Mouse (Mus musculus): ENCODE data around the gene Urb1. TPM values are rescaled to one million over a fixed set of nuclear protein-coding genes. Genes with fewer than 3 reads are reported as not detected.
A peak's percentile ranks its signal among the peaks of the same experiment; 100 is the strongest.

Gene Urb1
- polyA plus RNA-seq, 1 experiment from 2014 or later = 7.5 TPM

GRCm38 (mm10) chr16:90845038-90845437 is 34.8 kb upstream of the Urb1 start:
- 53% methylated on average over 6 of the region's 6 CpGs for WGBS
- Histone ChIP-seq H3K27me3 (ENCODE audit: control insufficient read depth, insufficient read depth, low read depth, low read length) (no peaks in the 10 kb centered on the region), H3K4me2 (ENCODE audit: low read length) (no peak overlapping the region), H3K4me3 (ENCODE audit: low read depth, low read length) (no peak overlapping the region), H3K9me3 (replicated peaks; ENCODE audit: control insufficient read depth, low read length, poor library complexity, severe bottlenecking) (no peaks in the 10 kb centered on the region; the same call in 1 of the 2 replicates), H3K9ac (ENCODE audit: low read depth, low read length) (no peak overlapping the region), H3K4me1 (ENCODE audit: control insufficient read depth, insufficient read depth, low read length) (peaks cover 7% of the 10 kb centered on the region; the same call in 1 of the 2 replicates), H3K27ac (ENCODE audit: low read length) (0 out of 2 replicates have a peak overlapping the region, but pooled peaks have one; percentile 19), H3K36me3 (ENCODE audit: control insufficient read depth, insufficient read depth, low read length) (no peaks in the 10 kb centered on the region)
- no peak for ATAC-seq

- Histone ChIP-seq H3K4me3 (ENCODE audit: low read depth, low read length) (no peak overlapping the region), H3K4me1 (ENCODE audit: control insufficient read depth, insufficient read depth, low read length) (peaks cover 7% of the 10 kb centered on the region; the same call in 1 of the 2 replicates), H3K4me2 (ENCODE audit: low read length) (peak overlapping the region; percentile 6; the same call in 1 of the 2 replicates), H3K27me3 (ENCODE audit: control insufficient read depth, insufficient read depth, low read depth, low read length) (no peaks in the 10 kb centered on the region), H3K36me3 (ENCODE audit: control insufficient read depth, insufficient read depth, low read length) (no peaks in the 10 kb centered on the region), H3K27ac (ENCODE audit: low read length) (no peak overlapping the region), H3K9me3 (replicated peaks; ENCODE audit: control insufficient read depth, low read length, poor library complexity, severe bottlenecking) (no peaks in the 10 kb centered on the region; the same call in 1 of the 2 replicates), H3K9ac (ENCODE audit: low read depth, low read length) (no peak overlapping the region)
- peak; percentile 52; the same call in 1 of the 2 replicates for ATAC-seq
- WGBS = 10% methylated on average over 9 of the region's 9 CpGs
Observed at GRCm38 (mm10) chr16:90842164-90842563, 32.0 kb upstream of the Urb1 start.

- no peak for ATAC-seq
- 60% methylated on average over 8 of the region's 8 CpGs for WGBS
- H3K4me3 ChIP-seq (ENCODE audit: low read depth, low read length) = no peak overlapping the region
- peaks cover 2% of the 10 kb centered on the region; the same call in 1 of the 2 replicates for H3K27me3 ChIP-seq (ENCODE audit: control insufficient read depth, insufficient read depth, low read depth, low read length)
- peaks cover under 1% of the 10 kb centered on the region; the same call in 1 of the 2 replicates for H3K4me1 ChIP-seq (ENCODE audit: control insufficient read depth, insufficient read depth, low read length)
- no peak overlapping the region for H3K27ac ChIP-seq (ENCODE audit: low read length)
- H3K36me3 ChIP-seq (ENCODE audit: control insufficient read depth, insufficient read depth, low read length) = no peaks in the 10 kb centered on the region; the same call in 1 of the 2 replicates
- H3K9ac ChIP-seq (ENCODE audit: low read depth, low read length) = no peak overlapping the region
- H3K9me3 ChIP-seq (replicated peaks; ENCODE audit: control insufficient read depth, low read length, poor library complexity, severe bottlenecking) = no peaks in the 10 kb centered on the region
- no peak overlapping the region for H3K4me2 ChIP-seq (ENCODE audit: low read length)
Observed at GRCm38 (mm10) chr16:90837431-90837830, 27.2 kb upstream of the Urb1 start.

GRCm38 (mm10) chr16:90833041-90833791 is 23.0 kb upstream of the Urb1 start:
- H3K4me1 ChIP-seq (ENCODE audit: control insufficient read depth, insufficient read depth, low read length) = peaks cover 8% of the 10 kb centered on the region
- H3K4me2 ChIP-seq (ENCODE audit: low read length) = no peak overlapping the region
- no peaks in the 10 kb centered on the region for H3K9me3 ChIP-seq (replicated peaks; ENCODE audit: control insufficient read depth, low read length, poor library complexity, severe bottlenecking)
- H3K4me3 ChIP-seq (ENCODE audit: low read depth, low read length) = no peak overlapping the region
- H3K9ac ChIP-seq (ENCODE audit: low read depth, low read length) = no peak overlapping the region
- ATAC-seq = no peak
- peaks cover 16% of the 10 kb centered on the region for H3K27me3 ChIP-seq (ENCODE audit: control insufficient read depth, insufficient read depth, low read depth, low read length)
- no peak overlapping the region for H3K27ac ChIP-seq (ENCODE audit: low read length)
- H3K36me3 ChIP-seq (ENCODE audit: control insufficient read depth, insufficient read depth, low read length) = no peaks in the 10 kb centered on the region; the same call in 1 of the 2 replicates
- 28% methylated on average over 9 of the region's 9 CpGs for WGBS

GRCm38 (mm10) chr16:90832495-90832894 is 22.3 kb upstream of the Urb1 start:
- no peaks in the 10 kb centered on the region; the same call in 1 of the 2 replicates for H3K36me3 ChIP-seq (ENCODE audit: control insufficient read depth, insufficient read depth, low read length)
- 50% methylated on average over 6 of the region's 6 CpGs for WGBS
- no peaks in the 10 kb centered on the region for H3K9me3 ChIP-seq (replicated peaks; ENCODE audit: control insufficient read depth, low read length, poor library complexity, severe bottlenecking)
- peaks cover 16% of the 10 kb centered on the region for H3K27me3 ChIP-seq (ENCODE audit: control insufficient read depth, insufficient read depth, low read depth, low read length)
- no peak for ATAC-seq
- no peak overlapping the region for H3K4me2 ChIP-seq (ENCODE audit: low read length)
- H3K9ac ChIP-seq (ENCODE audit: low read depth, low read length) = no peak overlapping the region
- H3K4me3 ChIP-seq (ENCODE audit: low read depth, low read length) = no peak overlapping the region
- peaks cover 8% of the 10 kb centered on the region for H3K4me1 ChIP-seq (ENCODE audit: control insufficient read depth, insufficient read depth, low read length)
- no peak overlapping the region for H3K27ac ChIP-seq (ENCODE audit: low read length)

- no peak overlapping the region; the same call in 1 of the 2 replicates for H3K9ac ChIP-seq (ENCODE audit: low read depth, low read length)
- H3K27me3 ChIP-seq (ENCODE audit: control insufficient read depth, insufficient read depth, low read depth, low read length) = peaks cover 16% of the 10 kb centered on the region
- H3K4me2 ChIP-seq (ENCODE audit: low read length) = peak overlapping the region; percentile 100; the same call in 1 of the 2 replicates
- WGBS = 18% methylated on average over 15 of the region's 15 CpGs
- H3K4me3 ChIP-seq (ENCODE audit: low read depth, low read length) = peak overlapping the region; percentile 58
- H3K4me1 ChIP-seq (ENCODE audit: control insufficient read depth, insufficient read depth, low read length) = peaks cover 8% of the 10 kb centered on the region
- H3K9me3 ChIP-seq (replicated peaks; ENCODE audit: control insufficient read depth, low read length, poor library complexity, severe bottlenecking) = no peaks in the 10 kb centered on the region
- no peaks in the 10 kb centered on the region; the same call in 1 of the 2 replicates for H3K36me3 ChIP-seq (ENCODE audit: control insufficient read depth, insufficient read depth, low read length)
- H3K27ac ChIP-seq (ENCODE audit: low read length) = no peak overlapping the region
- no peak; the same call in 1 of the 2 replicates for ATAC-seq
Observed at GRCm38 (mm10) chr16:90831676-90832075, 21.5 kb upstream of the Urb1 start.

- 1% methylated on average over 67 of the region's 67 CpGs for WGBS
- H3K36me3 ChIP-seq (ENCODE audit: control insufficient read depth, insufficient read depth, low read length) = no peaks in the 10 kb centered on the region; the same call in 1 of the 2 replicates
Observed at GRCm38 (mm10) chr16:90830686-90831439, 20.6 kb upstream of the Urb1 start.

GRCm38 (mm10) chr16:90829894-90830685 is 19.9 kb upstream of the Urb1 start:
- peak overlapping the region; percentile 58 for H3K4me3 ChIP-seq (ENCODE audit: low read depth, low read length)
- H3K36me3 ChIP-seq (ENCODE audit: control insufficient read depth, insufficient read depth, low read length) = no peaks in the 10 kb centered on the region
- WGBS = under 1% methylated on average over 45 of the region's 45 CpGs
- no peak overlapping the region for H3K27ac ChIP-seq (ENCODE audit: low read length)
- H3K9me3 ChIP-seq (replicated peaks; ENCODE audit: control insufficient read depth, low read length, poor library complexity, severe bottlenecking) = no peaks in the 10 kb centered on the region
- peak; percentile 72 for ATAC-seq
- peaks cover 8% of the 10 kb centered on the region for H3K4me1 ChIP-seq (ENCODE audit: control insufficient read depth, insufficient read depth, low read length)
- H3K27me3 ChIP-seq (ENCODE audit: control insufficient read depth, insufficient read depth, low read depth, low read length) = peaks cover 16% of the 10 kb centered on the region
- H3K9ac ChIP-seq (ENCODE audit: low read depth, low read length) = peak overlapping the region; percentile 59
- H3K4me2 ChIP-seq (ENCODE audit: low read length) = peak overlapping the region; percentile 100

More at GRCm38 (mm10) chr16:90830686-90831439, 20.6 kb upstream of the Urb1 start:
- Histone ChIP-seq H3K4me3 (ENCODE audit: low read depth, low read length) (peak overlapping the region; percentile 58), H3K9ac (ENCODE audit: low read depth, low read length) (peak overlapping the region; percentile 59), H3K9me3 (replicated peaks; ENCODE audit: control insufficient read depth, low read length, poor library complexity, severe bottlenecking) (no peaks in the 10 kb centered on the region), H3K4me1 (ENCODE audit: control insufficient read depth, insufficient read depth, low read length) (peaks cover 8% of the 10 kb centered on the region), H3K4me2 (ENCODE audit: low read length) (peak overlapping the region; percentile 100), H3K27ac (ENCODE audit: low read length) (no peak overlapping the region), H3K27me3 (ENCODE audit: control insufficient read depth, insufficient read depth, low read depth, low read length) (peaks cover 16% of the 10 kb centered on the region)
- peak; percentile 71 for ATAC-seq

All from midbrain, embryonic 16.5 days (tissue).